Mouse (Mus musculus) hindbrain, embryonic 11.5 days (tissue): ENCODE results near the gene Sart1. TPM values are rescaled to one million over a fixed set of nuclear protein-coding genes. Genes with fewer than 3 reads are reported as not detected.

Experiments used
- ATAC-seq: fragments of 200-750 bp; cut with Nextera tagmentation; 2 replicates; pipeline ENCODE4 v1.8.0; 2017; ENCODE audit warnings: mild to moderate bottlenecking, moderate TSS enrichment, moderate library complexity; ENCODE audit not compliant: low FRiP score
- DNase-seq: peaks from one replicate; pipeline ENCODE4 v3.0.0-alpha.2; 2015; ENCODE audit warnings: low spot score
- H3K27ac ChIP-seq: fragments of 300-500 bp; sonication (generic); 2 replicates; pipeline ENCODE4 v1.5.1; 2014; ENCODE audit warnings: mild to moderate bottlenecking, low read depth, low read length
- H3K27me3 ChIP-seq: fragments of 300-500 bp; sonication (generic); 2 replicates; pipeline ENCODE4 v1.6.1; 2014; ENCODE audit warnings: mild to moderate bottlenecking, low read length, moderate library complexity, mixed read lengths; ENCODE audit not compliant: control insufficient read depth, insufficient read depth
- H3K36me3 ChIP-seq: fragments of 300-500 bp; sonication (generic); 2 replicates; pipeline ENCODE4 v1.6.1; 2014; ENCODE audit warnings: mild to moderate bottlenecking, low read length, moderate library complexity, mixed read lengths; ENCODE audit not compliant: control insufficient read depth, insufficient read depth
- H3K4me1 ChIP-seq: fragments of 300-500 bp; sonication (generic); replicated peaks from 2 replicates; pipeline ENCODE4 v1.6.1; 2014; ENCODE audit warnings: low read length, mixed read lengths; ENCODE audit not compliant: control insufficient read depth, insufficient read depth
- H3K4me2 ChIP-seq: fragments of 300-500 bp; sonication (generic); replicated peaks from 2 replicates; pipeline ENCODE4 v1.6.1; 2014; ENCODE audit warnings: mild to moderate bottlenecking, low read depth, low read length
- H3K4me3 ChIP-seq: fragments of 300-500 bp; sonication (generic); 2 replicates; pipeline ENCODE4 v1.5.1; 2014; ENCODE audit warnings: low read depth, low read length
- H3K9ac ChIP-seq: fragments of 300-500 bp; sonication (generic); 2 replicates; pipeline ENCODE4 v1.6.1; 2014; ENCODE audit warnings: low read depth, low read length
- H3K9me3 ChIP-seq: fragments of 300-500 bp; sonication (generic); 2 replicates; pipeline ENCODE4 v1.6.1; 2016; ENCODE audit warnings: low read length; ENCODE audit not compliant: control insufficient read depth
- WGBS: fragments of 180-500 bp; shearing (Covaris S2); extraction: QIAGEN DNeasy Blood & Tissue Kit; methylation state at CpG from one replicate; pipeline ENCODE4 v1.1.7; 2014; 5-methylcytosine and 5-hydroxymethylcytosine counted together
- polyA plus RNA-seq: library from polyadenylated mRNA; unstranded; fragments of >200 nt; fragmentation: Nextera tagmentation; extraction: Ambion mirVana; gene quantifications from 2 replicates; pipeline ENCODE4 v1.2.1, GENCODE M21; 2014

Sart1 gene
- polyA plus RNA-seq, 1 experiment from 2014 or later = 75.2 TPM

GRCm38 (mm10) chr19:5335441-5335840 lies 53.1 kb downstream of the Sart1 start, which contains the start of gene Catsper1:
Gene Catsper1 (plus strand): TSS chr19:5335741.
- no peak within 1 kb of the TSS for H3K9ac ChIP-seq
- H3K27me3 ChIP-seq = no peaks in the 10 kb centered on the region
- H3K36me3 ChIP-seq = no peaks in the 10 kb centered on the region
- no peak within 1 kb of the TSS for H3K4me3 ChIP-seq
- no peaks in the 10 kb centered on the region for H3K9me3 ChIP-seq
- no peak within 1 kb of the TSS for H3K4me2 ChIP-seq
- H3K4me1 ChIP-seq = no peaks in the 10 kb centered on the region
- H3K27ac ChIP-seq = no peak within 1 kb of the TSS
- WGBS = 91% methylated on average over 6 of the region's 6 CpGs
- DNase-seq = no peak
- no peak for ATAC-seq

GRCm38 (mm10) chr19:5334741-5335140 lies 53.8 kb downstream of the Sart1 start:
- no peak overlapping the region for H3K9ac ChIP-seq
- no peaks in the 10 kb centered on the region for H3K36me3 ChIP-seq
- H3K4me1 ChIP-seq = no peaks in the 10 kb centered on the region
- ATAC-seq (no peak), DNase-seq (no peak)
- WGBS = 79% methylated on average over 5 of the region's 5 CpGs
- H3K27me3 ChIP-seq = no peaks in the 10 kb centered on the region
- no peak overlapping the region for H3K27ac ChIP-seq
- no peak overlapping the region for H3K4me2 ChIP-seq
- H3K4me3 ChIP-seq = no peak overlapping the region
- no peaks in the 10 kb centered on the region for H3K9me3 ChIP-seq

GRCm38 (mm10) chr19:5327970-5328369 lies 60.5 kb downstream of the Sart1 start:
- Histone ChIP-seq H3K4me2 (no peak overlapping the region), H3K4me1 (no peaks in the 10 kb centered on the region), H3K4me3 (no peak overlapping the region), H3K9ac (no peak overlapping the region), H3K9me3 (no peaks in the 10 kb centered on the region), H3K27me3 (no peaks in the 10 kb centered on the region), H3K36me3 (no peaks in the 10 kb centered on the region), H3K27ac (no peak overlapping the region)
- ATAC-seq (no peak), DNase-seq (no peak)
- 79% methylated on average over 19 of the region's 19 CpGs for WGBS

Other genes starting within 250 kb of the Sart1 start
- gene Pacs1, start 115.6 kb downstream of the Sart1 start, polyA plus RNA-seq = 23.2 and 23.4 TPM in 2 replicates
- gene Sf3b2, start 93.2 kb downstream of the Sart1 start, polyA plus RNA-seq = 385 and 404 TPM in 2 replicates
- gene Gal3st3, start 90.4 kb downstream of the Sart1 start, polyA plus RNA-seq = 14.0 and 14.6 TPM in 2 replicates
- gene Catsper1, start 53.0 kb downstream of the Sart1 start, polyA plus RNA-seq = not detected in 2 replicates
- 1.7 and 2.3 TPM in 2 replicates for gene Cst6, start 39.1 kb downstream of the Sart1 start, polyA plus RNA-seq
- gene Eif1ad, start 22.0 kb downstream of the Sart1 start, polyA plus RNA-seq = 73.6 and 76.6 TPM in 2 replicates
- 392 and 442 TPM in 2 replicates for gene Banf1, start 21.5 kb downstream of the Sart1 start, polyA plus RNA-seq
- gene Tsga10ip, start 13.8 kb upstream of the Sart1 start, polyA plus RNA-seq = 0.53 and 0.54 TPM in 2 replicates
- gene Drap1, start 36.3 kb upstream of the Sart1 start, polyA plus RNA-seq = 182 and 211 TPM in 2 replicates
- gene AI837181, start 36.4 kb upstream of the Sart1 start, polyA plus RNA-seq = 33.4 and 35.2 TPM in 2 replicates
- 0.13 TPM in 1 of 2 replicates, not detected in the other for gene Fosl1, start 58.8 kb upstream of the Sart1 start, polyA plus RNA-seq
- gene Ccdc85b, start 69.2 kb upstream of the Sart1 start, polyA plus RNA-seq = 6.6 and 6.9 TPM in 2 replicates
- gene Fibp, start 71.9 kb upstream of the Sart1 start, polyA plus RNA-seq = 103 and 119 TPM in 2 replicates
- 3.0 and 4.7 TPM in 2 replicates for gene Ctsw, start 79.8 kb upstream of the Sart1 start, polyA plus RNA-seq
- 51.2 and 55.7 TPM in 2 replicates for gene Efemp2, start 85.3 kb upstream of the Sart1 start, polyA plus RNA-seq
- gene Mus81, start 99.7 kb upstream of the Sart1 start, polyA plus RNA-seq = 38.8 and 44.3 TPM in 2 replicates
- 3,904 and 4,056 TPM in 2 replicates for gene Cfl1, start 101.8 kb upstream of the Sart1 start, polyA plus RNA-seq
- 0.34 TPM in 1 of 2 replicates, not detected in the other for gene 1700020D05Rik, start 115.1 kb upstream of the Sart1 start, polyA plus RNA-seq
- gene Snx32, start 121.8 kb upstream of the Sart1 start, polyA plus RNA-seq = 21.2 and 22.2 TPM in 2 replicates
- 0.40 and 0.52 TPM in 2 replicates for gene Ovol1, start 171.9 kb upstream of the Sart1 start, polyA plus RNA-seq
- 1.4 and 1.5 TPM in 2 replicates for gene Ap5b1, start 179.3 kb upstream of the Sart1 start, polyA plus RNA-seq
- gene Rnaseh2c, start 213.2 kb upstream of the Sart1 start, polyA plus RNA-seq = 143 and 148 TPM in 2 replicates
- gene Kat5, start 221.5 kb upstream of the Sart1 start, polyA plus RNA-seq = 36.9 and 39.3 TPM in 2 replicates
- 27.2 and 29.6 TPM in 2 replicates for gene Rela, start 248.8 kb upstream of the Sart1 start, polyA plus RNA-seq